Comparison of ENCODE assay signal across 27 mouse cellular contexts in the genomic region with DNA sequence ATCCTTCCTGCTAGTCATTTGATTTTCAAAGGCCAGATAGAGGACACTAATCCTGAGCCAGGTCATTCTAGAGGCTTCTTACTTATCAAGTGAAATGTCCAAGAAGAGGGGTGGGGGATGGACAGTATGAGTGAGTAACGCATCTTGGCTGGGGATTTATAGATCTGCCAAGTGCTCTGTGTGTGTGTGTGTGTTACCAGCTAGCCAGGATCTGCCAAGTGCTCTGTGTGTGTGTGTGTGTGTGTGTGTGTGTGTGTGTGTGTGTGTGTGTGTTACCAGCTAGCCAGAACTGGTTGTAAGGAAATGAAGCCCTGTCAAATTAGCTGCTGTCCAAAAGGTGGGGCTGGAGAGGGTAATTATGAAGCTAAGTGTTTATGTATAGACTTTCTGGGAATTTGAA. TPM values are rescaled to one million over a fixed set of nuclear protein-coding genes. Genes with fewer than 3 reads are reported as not detected.
A peak's percentile ranks its signal among the peaks of the same experiment; 100 is the strongest.
DNase-seq lines count a peak whose midpoint lies in the region; ATAC-seq and TF ChIP-seq lines count a peak whose summit lies in the region.
"Had no signal": no experiment of that assay in that cellular context is flagged by ENCODE, and none has a peak within 500 bp of the region (broad histone marks: within the 10 kb centered on the region; RNA-seq: fewer than 3 reads in every experiment).

No protein-coding gene starts in this region.

- ATAC-seq in midbrain, postnatal 0 days (ENCODE audit: low FRiP score), result no peak
- no peak for ATAC-seq in midbrain, embryonic 13.5 days
- ATAC-seq in stomach, postnatal 0 days (ENCODE audit: low FRiP score, low TSS enrichment), result peak; percentile 29; the same call in 1 of the 2 replicates
- no peak for ATAC-seq in liver, postnatal 0 days
- ATAC-seq: forebrain, embryonic 13.5 days; intestine, postnatal 0 days had no signal

- no peaks in the 10 kb centered on the region for H3K4me1 ChIP-seq in midbrain, postnatal 0 days (ENCODE audit: insufficient read depth, low read length)
- H3K4me1 ChIP-seq in midbrain, embryonic 13.5 days (replicated peaks), result no peaks in the 10 kb centered on the region
- H3K4me1 ChIP-seq in stomach, postnatal 0 days (replicated peaks; ENCODE audit: control insufficient read depth, insufficient read depth), result no peaks in the 10 kb centered on the region
- no peaks in the 10 kb centered on the region for H3K4me1 ChIP-seq in liver, postnatal 0 days (ENCODE audit: insufficient read depth)
- H3K4me1 ChIP-seq: forebrain, embryonic 13.5 days; hindbrain, embryonic 12.5 days; limb, embryonic 12.5 days; liver, embryonic 15.5 days; lung, embryonic 15.5 days; neural tube, embryonic 15.5 days had no signal

- no peak overlapping the region for H3K4me2 ChIP-seq in midbrain, postnatal 0 days (ENCODE audit: low read depth, low read length, poor library complexity, severe bottlenecking)
- no peak overlapping the region for H3K4me2 ChIP-seq in midbrain, embryonic 13.5 days (replicated peaks)
- H3K4me2 ChIP-seq in stomach, postnatal 0 days (replicated peaks; ENCODE audit: low read depth), result no peak overlapping the region
- no peak overlapping the region for H3K4me2 ChIP-seq in liver, postnatal 0 days (ENCODE audit: low read depth, low read length)
- H3K4me2 ChIP-seq: forebrain, embryonic 13.5 days; hindbrain, embryonic 12.5 days; limb, embryonic 12.5 days; liver, embryonic 15.5 days; lung, embryonic 15.5 days; neural tube, embryonic 15.5 days had no signal

- H3K9me3 ChIP-seq in midbrain, postnatal 0 days (ENCODE audit: low read length), result no peaks in the 10 kb centered on the region
- H3K9me3 ChIP-seq in midbrain, embryonic 13.5 days, result no peaks in the 10 kb centered on the region
- no peaks in the 10 kb centered on the region for H3K9me3 ChIP-seq in stomach, postnatal 0 days (ENCODE audit: control insufficient read depth, low read length)
- H3K9me3 ChIP-seq in liver, postnatal 0 days (ENCODE audit: low read length), result no peaks in the 10 kb centered on the region
- H3K9me3 ChIP-seq: forebrain, embryonic 13.5 days; hindbrain, embryonic 12.5 days; limb, embryonic 12.5 days; liver, embryonic 15.5 days; lung, embryonic 15.5 days; neural tube, embryonic 15.5 days had no signal

- no peak overlapping the region for H3K4me3 ChIP-seq in midbrain, postnatal 0 days (ENCODE audit: low read depth, low read length)
- no peak overlapping the region for H3K4me3 ChIP-seq in midbrain, embryonic 13.5 days (replicated peaks)
- H3K4me3 ChIP-seq in stomach, postnatal 0 days (ENCODE audit: low read depth, low read length), result no peak overlapping the region
- no peak overlapping the region for H3K4me3 ChIP-seq in liver, postnatal 0 days (ENCODE audit: low read depth, low read length)
- H3K4me3 ChIP-seq: forebrain, embryonic 13.5 days; hindbrain, embryonic 12.5 days; limb, embryonic 12.5 days; liver, embryonic 15.5 days; lung, embryonic 15.5 days; neural tube, embryonic 15.5 days had no signal

- no peak for TF ChIP-seq CTCF in midbrain, postnatal 0 days (IDR thresholded peaks at IDR 0.05)
- TF ChIP-seq CTCF in stomach, postnatal 0 days (IDR thresholded peaks at IDR 0.05; ENCODE audit: low read depth), result 0 out of 2 replicates have a peak, but pooled peaks have one; percentile 11
- TF ChIP-seq CTCF in liver, postnatal 0 days (IDR thresholded peaks at IDR 0.05; ENCODE audit: low read depth), result no peak

- WGBS in midbrain, postnatal 0 days, result 76% methylated on average over 1 of the region's 1 CpGs
- 79% methylated on average over 1 of the region's 1 CpGs for WGBS in midbrain, embryonic 13.5 days
- 60% methylated on average over 1 of the region's 1 CpGs for WGBS in stomach, postnatal 0 days
- 50% methylated on average over 1 of the region's 1 CpGs for WGBS in liver, postnatal 0 days (ENCODE audit: insufficient replicate concordance)

- H3K27ac ChIP-seq in midbrain, postnatal 0 days (ENCODE audit: low read depth, low read length), result no peak overlapping the region
- no peak overlapping the region for H3K27ac ChIP-seq in midbrain, embryonic 13.5 days
- H3K27ac ChIP-seq in stomach, postnatal 0 days (replicated peaks), result no peak overlapping the region
- no peak overlapping the region for H3K27ac ChIP-seq in liver, postnatal 0 days (ENCODE audit: low read depth)
- H3K27ac ChIP-seq: forebrain, embryonic 13.5 days; hindbrain, embryonic 12.5 days; limb, embryonic 12.5 days; liver, embryonic 15.5 days; lung, embryonic 15.5 days; neural tube, embryonic 15.5 days had no signal

- H3K9ac ChIP-seq in midbrain, postnatal 0 days (replicated peaks; ENCODE audit: low read length, poor library complexity, severe bottlenecking), result no peak overlapping the region
- no peak overlapping the region for H3K9ac ChIP-seq in midbrain, embryonic 13.5 days (replicated peaks)
- H3K9ac ChIP-seq in stomach, postnatal 0 days (ENCODE audit: low read length), result no peak overlapping the region
- H3K9ac ChIP-seq in liver, postnatal 0 days (replicated peaks), result no peak overlapping the region
- H3K9ac ChIP-seq: forebrain, embryonic 13.5 days; hindbrain, embryonic 12.5 days; limb, embryonic 12.5 days; liver, embryonic 15.5 days; lung, embryonic 15.5 days; neural tube, embryonic 15.5 days had no signal

- H3K27me3 ChIP-seq in midbrain, postnatal 0 days (ENCODE audit: insufficient read depth, low read length), result no peaks in the 10 kb centered on the region
- no peaks in the 10 kb centered on the region for H3K27me3 ChIP-seq in midbrain, embryonic 13.5 days
- H3K27me3 ChIP-seq in stomach, postnatal 0 days (ENCODE audit: control insufficient read depth, insufficient read depth, low read length), result no peaks in the 10 kb centered on the region
- no peaks in the 10 kb centered on the region for H3K27me3 ChIP-seq in liver, postnatal 0 days (ENCODE audit: insufficient read depth, low read length)
- H3K27me3 ChIP-seq: CH12.LX; forebrain, embryonic 13.5 days; hindbrain, embryonic 12.5 days; limb, embryonic 12.5 days; liver, embryonic 15.5 days; lung, embryonic 15.5 days; neural tube, embryonic 15.5 days had no signal

- TF ChIP-seq EP300 in stomach, postnatal 0 days (optimal IDR thresholded peaks at IDR 0.05), result no peak
- TF ChIP-seq EP300 in liver, postnatal 0 days (IDR thresholded peaks at IDR 0.05; ENCODE audit: low read depth), result no peak

- H3K36me3 ChIP-seq in midbrain, postnatal 0 days (ENCODE audit: insufficient read depth, low read length), result no peaks in the 10 kb centered on the region
- no peaks in the 10 kb centered on the region for H3K36me3 ChIP-seq in midbrain, embryonic 13.5 days
- no peaks in the 10 kb centered on the region for H3K36me3 ChIP-seq in stomach, postnatal 0 days (ENCODE audit: control insufficient read depth, insufficient read depth, low read length)
- H3K36me3 ChIP-seq in liver, postnatal 0 days (replicated peaks; ENCODE audit: insufficient read depth, low read length), result no peaks in the 10 kb centered on the region
- H3K36me3 ChIP-seq: hindbrain, embryonic 12.5 days; limb, embryonic 12.5 days; liver, embryonic 15.5 days; lung, embryonic 15.5 days; neural tube, embryonic 15.5 days had no signal

- DNase-seq in heart, adult 11 months, result peak; percentile 84
- DNase-seq in heart, adult 18-20 months, result no peak
- DNase-seq in midbrain, postnatal 0 days (ENCODE audit: low spot score), result peak; percentile 35
- DNase-seq in Muller cell, postnatal 12 days (ENCODE audit: inconsistent ontology term), result peak; percentile 16
- no peak for DNase-seq in stomach, postnatal 0 days (ENCODE audit: low spot score)
- no peak for DNase-seq in liver, postnatal 0 days
- DNase-seq: cerebellum, adult 11 months; cerebellum, adult 9-10 months; cerebellum, postnatal 36 days; gastrocnemius, postnatal 36 days; kidney, adult 9 months; kidney, postnatal 10 days; lung, postnatal 36 days; midbrain, embryonic 14.5 days; right cerebral cortex, adult 18-20 months; right cerebral cortex, postnatal 4 days; thymus, adult 2 months; thymus, postnatal 36 days had no signal

RNA-seq across cellular contexts. Expression of gene Hlf, which starts 55.9 kb away (rescaled TPM):
- total RNA-seq in heart, adult 18-20 months (2021), result 10 to 100 TPM; 11.3 TPM
- 9.2 and 11.2 TPM in 2 replicates for total RNA-seq in midbrain, postnatal 0 days (2014; rRNA removed)
- polyA plus RNA-seq in midbrain, postnatal 0 days (2015; fragmentation: Nextera tagmentation; extraction: Ambion mirVana), result 9.0 and 9.2 TPM in 2 replicates
- 4.1 and 4.4 TPM in 2 replicates for polyA plus RNA-seq in midbrain, embryonic 13.5 days (2015; fragmentation: Nextera tagmentation; extraction: Ambion mirVana)
- 1.2 and 1.6 TPM in 2 replicates for polyA plus RNA-seq in stomach, postnatal 0 days (2015; fragmentation: Nextera tagmentation; extraction: Ambion mirVana)
- 8.8 and 9.6 TPM in 2 replicates for polyA plus RNA-seq in liver, postnatal 0 days (2015; fragmentation: Nextera tagmentation; extraction: Ambion mirVana)

Comparison
In these comparisons a context has a peak if more than half of its experiments do, and no peak if none do; other contexts are left out.
1. DNase-seq: peak in heart, adult 11 months (single experiment), midbrain, postnatal 0 days (single experiment) and Muller cell, postnatal 12 days (single experiment); none in heart, adult 18-20 months (0 of 2), stomach, postnatal 0 days (single experiment) and liver, postnatal 0 days (single experiment).